In genomic region chr8:83740976-83741741, GRCm38 (mm10) we compare ENCODE assay signal across 8 mouse cellular contexts. TPM values are rescaled to one million over a fixed set of nuclear protein-coding genes. Genes with fewer than 3 reads are reported as not detected.
DNase-seq lines count a peak whose midpoint lies in the region; ATAC-seq and TF ChIP-seq lines count a peak whose summit lies in the region.

Adgre5 (minus strand) TSS chr8:83741326.

- TF ChIP-seq CTCF in intestine, postnatal 0 days (IDR thresholded peaks at IDR 0.05; ENCODE audit: low read depth), result peak; percentile 16; the same call in 1 of the 2 replicates
- TF ChIP-seq CTCF in lung, adult 2 months (IDR thresholded peaks at IDR 0.05; ENCODE audit: insufficient read depth, low read length), result no peak

- peak within 1 kb of the TSS; percentile 65 for H3K9ac ChIP-seq in intestine, postnatal 0 days (ENCODE audit: low read depth, low read length)
- H3K9ac ChIP-seq in neural tube, embryonic 13.5 days, result peak within 1 kb of the TSS; percentile 68

- 0 out of 2 replicates have a peak, but pooled peaks have one; percentile 31 for ATAC-seq in frontal cortex, adult (ENCODE audit: low TSS enrichment)
- ATAC-seq in intestine, postnatal 0 days, result peak; percentile 58
- ATAC-seq in neural tube, embryonic 13.5 days (ENCODE audit: low read depth), result peak; percentile 58

- H3K27me3 ChIP-seq in intestine, postnatal 0 days (replicated peaks; ENCODE audit: control insufficient read depth, insufficient read depth, low read length), result no peaks in the 10 kb centered on the region
- peaks cover 55% of the 10 kb centered on the region for H3K27me3 ChIP-seq in neural tube, embryonic 13.5 days

- no peak for DNase-seq in frontal cortex, postnatal 25 days (ENCODE audit: low spot score in 2 of 2)
- DNase-seq in embryo, embryonic 10 days (ENCODE audit: low spot score), result peak; percentile 63
- peak; percentile 99 for DNase-seq in heart, adult 11 months
- peak; percentile 77 for DNase-seq in lung, adult 2 months
- DNase-seq in thymus, postnatal 36 days, result peak; percentile 68 to 77

- peak within 1 kb of the TSS; percentile 59 for H3K4me3 ChIP-seq in intestine, postnatal 0 days (ENCODE audit: low read depth, low read length)
- H3K4me3 ChIP-seq in lung, adult 2 months (replicated peaks; ENCODE audit: extremely low read depth, low read depth, low read length), result peak within 1 kb of the TSS; percentile 83
- H3K4me3 ChIP-seq in neural tube, embryonic 13.5 days, result peak within 1 kb of the TSS; percentile 45

- H3K4me2 ChIP-seq in intestine, postnatal 0 days (replicated peaks; ENCODE audit: low read depth), result peak within 1 kb of the TSS; percentile 88
- H3K4me2 ChIP-seq in neural tube, embryonic 13.5 days, result peak within 1 kb of the TSS; percentile 77

- H3K36me3 ChIP-seq in intestine, postnatal 0 days (ENCODE audit: control insufficient read depth, insufficient read depth), result no peaks in the 10 kb centered on the region
- H3K36me3 ChIP-seq in neural tube, embryonic 13.5 days, result no peaks in the 10 kb centered on the region

- 0 out of 2 replicates have a peak, but pooled peaks cover 3% of the 10 kb centered on the region for H3K4me1 ChIP-seq in intestine, postnatal 0 days (replicated peaks; ENCODE audit: control insufficient read depth, insufficient read depth, low read length)
- H3K4me1 ChIP-seq in lung, adult 2 months (ENCODE audit: control insufficient read depth, insufficient read depth, low read length), result peaks cover 3% of the 10 kb centered on the region
- peaks cover 23% of the 10 kb centered on the region for H3K4me1 ChIP-seq in neural tube, embryonic 13.5 days (replicated peaks)

- WGBS in intestine, postnatal 0 days, result 2% methylated on average over 51 of the region's 56 CpGs
- WGBS in lung, adult 2 months, result 2% methylated on average over 56 of the region's 56 CpGs
- WGBS in neural tube, embryonic 13.5 days, result 1% methylated on average over 56 of the region's 56 CpGs

- peak; percentile 87 for TF ChIP-seq POLR2A in lung, adult 2 months (IDR thresholded peaks at IDR 0.05; ENCODE audit: borderline replicate concordance, extremely low read depth, low read depth, low read length)

- no peaks in the 10 kb centered on the region for H3K9me3 ChIP-seq in intestine, postnatal 0 days (ENCODE audit: control insufficient read depth)
- H3K9me3 ChIP-seq in neural tube, embryonic 13.5 days, result no peaks in the 10 kb centered on the region

- peak within 1 kb of the TSS; percentile 81 for H3K27ac ChIP-seq in intestine, postnatal 0 days (ENCODE audit: low read depth, low read length)
- H3K27ac ChIP-seq in neural tube, embryonic 13.5 days (replicated peaks), result 0 out of 2 replicates have a peak within 1 kb of the TSS, but pooled peaks have one; percentile 2

RNA-seq across cellular contexts. Expression of gene Adgre5, which starts in this region (rescaled TPM):
- 17.2 and 17.6 TPM in 2 replicates for polyA plus RNA-seq in intestine, postnatal 0 days (2015; fragmentation: Nextera tagmentation; extraction: Ambion mirVana)
- 557 and 634 TPM in 2 replicates for polyA plus RNA-seq in lung, adult 2 months (2012; rRNA removed)
- polyA plus RNA-seq in neural tube, embryonic 13.5 days (2015; fragmentation: Nextera tagmentation; extraction: Ambion mirVana), result 12.7 and 14.7 TPM in 2 replicates

Comparison
In these comparisons a context has a peak if more than half of its experiments do, and no peak if none do; other contexts are left out.
1. RNA of gene Adgre5 (polyA plus RNA-seq): 557 to 634 TPM in lung, adult 2 months; 17.2 to 17.6 TPM in intestine, postnatal 0 days and 12.7 to 14.7 TPM in neural tube, embryonic 13.5 days; every median in the first group is over 10 times any median in the second.
2. DNase-seq: peak in embryo, embryonic 10 days (single experiment), heart, adult 11 months (single experiment), lung, adult 2 months (single experiment) and thymus, postnatal 36 days (2 of 2); none in frontal cortex, postnatal 25 days (0 of 2).
3. Peak in every context shown above with its lines, with median percentiles within 50 percentile points of each other: ATAC-seq and H3K4me3 ChIP-seq.